Mouse (Mus musculus) erythroblast, adult 5-6 weeks (primary cell): ENCODE measurements around the gene Cenph. TPM values are rescaled to one million over a fixed set of nuclear protein-coding genes. Genes with fewer than 3 reads are reported as not detected.

Experiments
- total RNA-seq, 2 experiments: library from RNA; stranded (forward) in 1 of 2; stranded (reverse) in 1 of 2; fragments of 150-400 nt in 1 of 2; fragments of 200-764, 138-1000 nt in 1 of 2; gene quantifications; 2 replicates each; pipeline versions ENCODE4 v1.2.3 to v1.2.4; 2015 to 2017; ENCODE audit warnings: low replicate concordance in 2 of 2

Cenph gene
- total RNA-seq, 2 experiments from 2014 or later = 19.2 to 45.5 TPM

Other genes starting within 250 kb of the Cenph start
- gene Ocln, start 223.2 kb downstream of the Cenph start, total RNA-seq (2015; ENCODE audit: low replicate concordance) = not detected in 2 replicates
- 1.4 TPM in 1 of 2 replicates, not detected in the other for gene Ocln, start 223.2 kb downstream of the Cenph start, total RNA-seq (2017; ENCODE audit: low replicate concordance)
- gene Marveld2, start 158.9 kb downstream of the Cenph start, total RNA-seq (2015; ENCODE audit: low replicate concordance) = 0.63 TPM in 1 of 2 replicates, not detected in the other
- 0.26 TPM in 1 of 2 replicates, not detected in the other for gene Marveld2, start 158.9 kb downstream of the Cenph start, total RNA-seq (2017; ENCODE audit: low replicate concordance)
- 84.9 and 114 TPM in 2 replicates for gene Ak6, start 124.9 kb downstream of the Cenph start, total RNA-seq (2015; ENCODE audit: low replicate concordance)
- 38.1 and 53.0 TPM in 2 replicates for gene Ak6, start 124.9 kb downstream of the Cenph start, total RNA-seq (2017; ENCODE audit: low replicate concordance)
- gene Rad17, start 124.8 kb downstream of the Cenph start, total RNA-seq (2015; ENCODE audit: low replicate concordance) = 10.7 and 19.2 TPM in 2 replicates
- gene Rad17, start 124.8 kb downstream of the Cenph start, total RNA-seq (2017; ENCODE audit: low replicate concordance) = 14.7 and 20.5 TPM in 2 replicates
- 3.3 and 15.0 TPM in 2 replicates for gene Taf9, start 124.3 kb downstream of the Cenph start, total RNA-seq (2015; ENCODE audit: low replicate concordance)
- 2.2 and 16.3 TPM in 2 replicates for gene Taf9, start 124.3 kb downstream of the Cenph start, total RNA-seq (2017; ENCODE audit: low replicate concordance)
- 8.8 and 13.2 TPM in 2 replicates for gene Ccdc125, start 106.2 kb downstream of the Cenph start, total RNA-seq (2015; ENCODE audit: low replicate concordance)
- gene Ccdc125, start 106.2 kb downstream of the Cenph start, total RNA-seq (2017; ENCODE audit: low replicate concordance) = 17.0 and 18.6 TPM in 2 replicates
- gene Cdk7, start 45.0 kb downstream of the Cenph start, total RNA-seq (2015; ENCODE audit: low replicate concordance) = 5.0 and 16.1 TPM in 2 replicates
- gene Cdk7, start 45.0 kb downstream of the Cenph start, total RNA-seq (2017; ENCODE audit: low replicate concordance) = 12.5 and 13.5 TPM in 2 replicates
- gene Mrps36, start 31.2 kb downstream of the Cenph start, total RNA-seq (2015; ENCODE audit: low replicate concordance) = 13.0 and 19.8 TPM in 2 replicates
- 13.2 and 22.6 TPM in 2 replicates for gene Mrps36, start 31.2 kb downstream of the Cenph start, total RNA-seq (2017; ENCODE audit: low replicate concordance)
- gene Ccnb1, start 10.7 kb upstream of the Cenph start, total RNA-seq (2015; ENCODE audit: low replicate concordance) = 64.0 and 69.2 TPM in 2 replicates
- gene Ccnb1, start 10.7 kb upstream of the Cenph start, total RNA-seq (2017; ENCODE audit: low replicate concordance) = 97.6 and 133 TPM in 2 replicates
- 22.8 and 38.6 TPM in 2 replicates for gene Slc30a5, start 57.5 kb upstream of the Cenph start, total RNA-seq (2015; ENCODE audit: low replicate concordance)
- gene Slc30a5, start 57.5 kb upstream of the Cenph start, total RNA-seq (2017; ENCODE audit: low replicate concordance) = 16.2 and 17.9 TPM in 2 replicates